Comparison of ENCODE assay signal across 1 mouse cellular context in genomic region chr6:85391803-85392202, GRCm38 (mm10).
TF ChIP-seq lines count a peak whose summit lies in the region.

No protein-coding gene starts in this region.

TF ChIP-seq in MEL, 35 proteins besides CTCF, POLR2A, EP300 and RAD21 (continued from another document):
- TF ChIP-seq SIN3A (IDR thresholded peaks at IDR 0.05; ENCODE audit: low read length) (no peak), USF1 (IDR thresholded peaks at IDR 0.05; ENCODE audit: low read depth, low read length) (no peak), ZC3H11A (IDR thresholded peaks at IDR 0.05; ENCODE audit: low read depth, low read length) (peak; percentile 90), BHLHE40 (IDR thresholded peaks at IDR 0.05; ENCODE audit: borderline replicate concordance, low read depth, low read length) (no peak), MYB (IDR thresholded peaks at IDR 0.05; ENCODE audit: low read depth, low read length) (no peak), JUND (IDR thresholded peaks at IDR 0.05; ENCODE audit: low read depth, low read length) (no peak)
